Mouse (Mus musculus) hindbrain, postnatal 0 days (tissue): ENCODE measurements around the gene 9130008F23Rik. TPM values are rescaled to one million over a fixed set of nuclear protein-coding genes. Genes with fewer than 3 reads are reported as not detected.

Source experiments
- ATAC-seq: fragments of 200-750 bp; cut with Nextera tagmentation; 2 replicates; pipeline ENCODE4 v1.8.0; 2017; ENCODE audit warnings: mild to moderate bottlenecking, moderate TSS enrichment, moderate library complexity
- DNase-seq: peaks from one replicate; pipeline ENCODE4 v3.0.0-alpha.2; 2015; ENCODE audit warnings: low spot score
- H3K27ac ChIP-seq: fragments of 300-500 bp; sonication (generic); 2 replicates; pipeline ENCODE4 v1.5.1; 2014; ENCODE audit warnings: mild to moderate bottlenecking
- H3K27me3 ChIP-seq: fragments of 300-500 bp; sonication (generic); 2 replicates; pipeline ENCODE4 v1.6.1; 2014; ENCODE audit warnings: low read length, mixed read lengths; ENCODE audit not compliant: insufficient read depth
- H3K36me3 ChIP-seq: fragments of 300-500 bp; sonication (generic); 2 replicates; pipeline ENCODE4 v1.6.1; 2014; ENCODE audit warnings: low read length, mixed read lengths; ENCODE audit not compliant: insufficient read depth
- H3K4me1 ChIP-seq: fragments of 300-500 bp; sonication (generic); 2 replicates; pipeline ENCODE4 v1.6.1; 2014; ENCODE audit warnings: antibody characterized with exemption, low read length, mixed read lengths; ENCODE audit not compliant: insufficient read depth
- H3K4me2 ChIP-seq: fragments of 300-500 bp; sonication (generic); 2 replicates; pipeline ENCODE4 v1.6.1; 2014; ENCODE audit warnings: low read depth, mild to moderate bottlenecking, low read length, moderate library complexity, mixed read lengths
- H3K4me3 ChIP-seq: fragments of 300-500 bp; sonication (generic); 2 replicates; pipeline ENCODE4 v1.5.1; 2014; ENCODE audit warnings: low read length
- H3K9ac ChIP-seq: fragments of 300-500 bp; sonication (generic); replicated peaks from 2 replicates; pipeline ENCODE4 v1.6.1; 2014; ENCODE audit warnings: mild to moderate bottlenecking, low read length, moderate library complexity, mixed read lengths
- H3K9me3 ChIP-seq: fragments of 300-500 bp; sonication (generic); 2 replicates; pipeline ENCODE4 v1.6.1; 2016; ENCODE audit warnings: low read length, mixed read lengths
- CTCF ChIP-seq: IDR thresholded peaks from 2 replicates; pipeline ENCODE4 v1.5.1; 2016; ENCODE audit warnings: antibody characterized with exemption, control low read depth, low read depth
- WGBS: fragments of 180-500 bp; shearing (Covaris S2); extraction: QIAGEN DNeasy Blood & Tissue Kit; methylation state at CpG from one replicate; pipeline ENCODE4 v1.1.7; 2014; 5-methylcytosine and 5-hydroxymethylcytosine counted together
- polyA plus RNA-seq: library from polyadenylated mRNA; unstranded; fragments of >200 nt; fragmentation: Nextera tagmentation; extraction: Ambion mirVana; gene quantifications from 2 replicates; pipeline ENCODE4 v1.2.1, GENCODE M21; 2015
- total RNA-seq: library from RNA; depleted of rRNA; stranded (reverse); fragments of >200 nt; gene quantifications from 2 replicates; pipeline ENCODE4 v1.2.3, GENCODE M21; 2014; rRNA removed

Gene 9130008F23Rik
- total and polyA plus RNA-seq, 2 experiments from 2014 or later = 0.89 to 1.2 TPM

GRCm38 (mm10) chr17:40831870-40832269 is 48.5 kb downstream of the 9130008F23Rik start:
- Histone ChIP-seq H3K9ac (no peak overlapping the region), H3K27me3 (no peaks in the 10 kb centered on the region), H3K4me3 (no peak overlapping the region), H3K4me2 (no peak overlapping the region), H3K4me1 (no peaks in the 10 kb centered on the region), H3K27ac (no peak overlapping the region), H3K9me3 (no peaks in the 10 kb centered on the region), H3K36me3 (no peaks in the 10 kb centered on the region)
- no peak for ATAC-seq
- peak; percentile 28; the same call in 1 of the 2 replicates for TF ChIP-seq CTCF
- DNase-seq = no peak
- 57% methylated on average over 2 of the region's 2 CpGs for WGBS

Other genes with a start within 250 kb of the 9130008F23Rik start
- not detected in 2 replicates for gene Esp3, start 248.5 kb downstream of the 9130008F23Rik start, total RNA-seq
- gene Esp3, start 248.5 kb downstream of the 9130008F23Rik start, polyA plus RNA-seq = not detected in 2 replicates
- not detected in 2 replicates for gene Esp1, start 153.4 kb downstream of the 9130008F23Rik start, total RNA-seq
- not detected in 2 replicates for gene Esp1, start 153.4 kb downstream of the 9130008F23Rik start, polyA plus RNA-seq
- gene Crisp2, start 73.6 kb downstream of the 9130008F23Rik start, total RNA-seq = not detected in 2 replicates
- 0.20 TPM in 1 of 2 replicates, not detected in the other for gene Crisp2, start 73.6 kb downstream of the 9130008F23Rik start, polyA plus RNA-seq
- gene Rhag, start 69.4 kb downstream of the 9130008F23Rik start, total RNA-seq = not detected in 2 replicates
- not detected in 2 replicates for gene Rhag, start 69.4 kb downstream of the 9130008F23Rik start, polyA plus RNA-seq
- not detected in 2 replicates for gene Glyatl3, start 33.8 kb upstream of the 9130008F23Rik start, total RNA-seq
- not detected in 2 replicates for gene Glyatl3, start 33.8 kb upstream of the 9130008F23Rik start, polyA plus RNA-seq
- gene Mut, start 54.1 kb upstream of the 9130008F23Rik start, total RNA-seq = 12.3 and 12.8 TPM in 2 replicates
- gene Mut, start 54.1 kb upstream of the 9130008F23Rik start, polyA plus RNA-seq = 19.8 and 23.9 TPM in 2 replicates
- gene Cenpq, start 54.5 kb upstream of the 9130008F23Rik start, total RNA-seq = 4.1 and 4.7 TPM in 2 replicates
- gene Cenpq, start 54.5 kb upstream of the 9130008F23Rik start, polyA plus RNA-seq = 12.4 and 13.7 TPM in 2 replicates